Mouse (Mus musculus) granulocyte monocyte progenitor cell, adult 5-6 weeks (primary cell): ENCODE measurements around the gene 1700028P14Rik. TPM values are rescaled to one million over a fixed set of nuclear protein-coding genes. Genes with fewer than 3 reads are reported as not detected.

Experiments
- total RNA-seq, 2 experiments: library from RNA; stranded (forward) in 1 of 2; stranded (reverse) in 1 of 2; fragments of 200-712, 200-1000 nt in 1 of 2; fragments of >200 nt in 1 of 2; fragmentation: Nextera tagmentation in 1 of 2; gene quantifications; 2 replicates each; pipeline ENCODE4 v1.2.3; 2014 to 2017

The 1700028P14Rik gene
- total RNA-seq, 2 experiments from 2014 or later: not detected

Other genes starting within 250 kb of the 1700028P14Rik start
- gene Mamdc2, start 204.4 kb downstream of the 1700028P14Rik start, total RNA-seq (2014; fragmentation: Nextera tagmentation): not detected in 2 replicates
- gene Mamdc2, start 204.4 kb downstream of the 1700028P14Rik start, total RNA-seq (2017): 0.04 TPM in 1 of 2 replicates, not detected in the other
- 7.0 and 12.3 TPM in 2 replicates for gene Ptar1, start 34.6 kb upstream of the 1700028P14Rik start, total RNA-seq (2014; fragmentation: Nextera tagmentation)
- 13.3 and 14.9 TPM in 2 replicates for gene Ptar1, start 34.6 kb upstream of the 1700028P14Rik start, total RNA-seq (2017)
- gene Apba1, start 106.1 kb upstream of the 1700028P14Rik start, total RNA-seq (2014; fragmentation: Nextera tagmentation): 12.0 and 12.4 TPM in 2 replicates
- 10.3 and 13.6 TPM in 2 replicates for gene Apba1, start 106.1 kb upstream of the 1700028P14Rik start, total RNA-seq (2017)